Mouse (Mus musculus) forebrain, embryonic 14.5 days (tissue): Measurements from ENCODE around the gene Susd3. TPM values are rescaled to one million over a fixed set of nuclear protein-coding genes. Genes with fewer than 3 reads are reported as not detected.

Experiments
- ATAC-seq: fragments of 200-750 bp; cut with Nextera tagmentation; 2 replicates; pipeline ENCODE4 v1.8.0; 2017; ENCODE audit warnings: mild to moderate bottlenecking, moderate library complexity
- DNase-seq: peaks from one replicate; pipeline ENCODE4 v3.0.0-alpha.2; 2015; ENCODE audit warnings: low spot score
- H3K27ac ChIP-seq: fragments of 300-500 bp; sonication (generic); 2 replicates; pipeline ENCODE4 v1.5.1; 2014; ENCODE audit warnings: low read depth, mild to moderate bottlenecking, control low read depth, low read length, moderate library complexity
- H3K27me3 ChIP-seq: fragments of 300-500 bp; sonication (generic); replicated peaks from 2 replicates; pipeline ENCODE4 v1.6.1; 2014; ENCODE audit warnings: low read length, control low read depth, mixed read lengths; ENCODE audit not compliant: control insufficient read depth, insufficient read depth
- H3K36me3 ChIP-seq: fragments of 300-500 bp; sonication (generic); 2 replicates; pipeline ENCODE4 v1.6.1; 2014; ENCODE audit warnings: low read length, control low read depth; ENCODE audit not compliant: control insufficient read depth, insufficient read depth
- H3K4me1 ChIP-seq: fragments of 300-500 bp; sonication (generic); 2 replicates; pipeline ENCODE4 v1.6.1; 2014; ENCODE audit warnings: antibody characterized with exemption, low read length, control low read depth; ENCODE audit not compliant: control insufficient read depth, insufficient read depth
- H3K4me2 ChIP-seq: fragments of 300-500 bp; sonication (generic); 2 replicates; pipeline ENCODE4 v1.6.1; 2014; ENCODE audit warnings: mild to moderate bottlenecking, control low read depth, low read length
- H3K4me3 ChIP-seq: fragments of 300-500 bp; sonication (generic); 2 replicates; pipeline ENCODE4 v1.5.1; 2014; ENCODE audit warnings: low read depth, low read length, control low read depth
- H3K9ac ChIP-seq: fragments of 300-500 bp; sonication (generic); 2 replicates; pipeline ENCODE4 v1.6.1; 2014; ENCODE audit warnings: mild to moderate bottlenecking, low read length, control low read depth, moderate library complexity
- H3K9me3 ChIP-seq: fragments of 300-500 bp; sonication (generic); replicated peaks from 2 replicates; pipeline ENCODE4 v1.6.1; 2016; ENCODE audit warnings: low read length, control low read depth, mixed read lengths; ENCODE audit not compliant: control insufficient read depth
- WGBS: fragments of 180-500 bp; shearing (Covaris S2); extraction: QIAGEN DNeasy Blood & Tissue Kit; methylation state at CpG from one replicate; pipeline ENCODE4 v1.1.7; 2014; 5-methylcytosine and 5-hydroxymethylcytosine counted together
- polyA plus RNA-seq: library from polyadenylated mRNA; unstranded; fragments of >200 nt; fragmentation: Nextera tagmentation; extraction: Ambion mirVana; gene quantifications from 2 replicates; pipeline ENCODE4 v1.2.1, GENCODE M21; 2014

Susd3 gene
- polyA plus RNA-seq, result 0.82 and 1.4 TPM in 2 replicates

DNA sequence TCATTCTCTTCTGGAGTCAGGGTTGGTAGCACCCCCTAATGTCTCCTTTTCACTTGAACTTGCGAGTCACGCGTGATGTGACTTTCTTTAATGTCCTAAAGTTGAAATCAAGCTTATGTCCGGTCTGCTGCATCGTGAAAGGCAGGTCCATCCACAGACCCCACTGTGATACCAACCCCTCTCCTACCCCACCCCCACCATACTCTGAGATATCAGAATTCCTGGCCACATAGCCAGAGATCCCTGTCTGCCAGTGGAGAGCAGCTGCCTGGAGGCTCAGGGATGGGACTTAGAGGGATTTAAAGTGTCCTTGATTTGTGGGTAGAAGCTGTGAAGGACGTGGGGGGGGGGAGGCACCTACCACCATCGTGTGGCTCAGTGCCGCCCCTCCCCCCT, at the start of gene Susd3:
Gene Susd3, minus strand, starts transcription at position 240 of the 396 bp plus-strand sequence.
- Histone ChIP-seq H3K4me2 (peak within 1 kb of the TSS; percentile 53), H3K27me3 (peaks cover 21% of the 10 kb centered on the region), H3K27ac (no peak within 1 kb of the TSS), H3K9me3 (no peaks in the 10 kb centered on the region), H3K4me3 (peak within 1 kb of the TSS; percentile 30), H3K4me1 (peaks cover 6% of the 10 kb centered on the region; the same call in 1 of the 2 replicates), H3K9ac (peak within 1 kb of the TSS; percentile 41), H3K36me3 (no peaks in the 10 kb centered on the region)
- ATAC-seq, result no peak
- 22% methylated on average over 8 of the region's 8 CpGs for WGBS
- no peak for DNase-seq

DNA sequence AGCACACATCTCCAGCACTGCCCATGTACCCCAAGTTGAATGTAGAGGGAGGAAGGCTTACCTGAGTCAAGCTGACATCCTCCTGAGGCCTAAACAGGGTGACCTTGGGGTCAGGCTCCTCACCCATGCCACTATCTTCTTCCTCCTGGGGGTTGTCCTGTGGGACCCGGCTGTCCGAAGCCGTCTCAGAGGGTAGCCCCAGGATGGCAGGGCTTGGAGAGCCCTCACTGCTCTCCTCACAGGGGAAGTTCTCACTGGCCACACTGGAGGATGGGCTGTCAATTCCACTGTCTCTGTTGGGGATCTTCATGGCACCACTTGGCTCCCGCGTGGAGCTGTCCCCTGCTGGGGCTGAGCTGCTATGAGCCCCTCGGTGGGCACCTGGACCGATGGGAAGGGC, 47.8 kb upstream of the Susd3 start:
- no peaks in the 10 kb centered on the region for H3K9me3 ChIP-seq
- no peak overlapping the region for H3K4me2 ChIP-seq
- no peak overlapping the region for H3K4me3 ChIP-seq
- DNase-seq, result no peak
- 90% methylated on average over 6 of the region's 7 CpGs for WGBS
- no peak for ATAC-seq
- no peaks in the 10 kb centered on the region for H3K27me3 ChIP-seq
- no peak overlapping the region for H3K9ac ChIP-seq
- H3K4me1 ChIP-seq, result no peaks in the 10 kb centered on the region
- H3K27ac ChIP-seq, result no peak overlapping the region
- no peaks in the 10 kb centered on the region for H3K36me3 ChIP-seq

DNA sequence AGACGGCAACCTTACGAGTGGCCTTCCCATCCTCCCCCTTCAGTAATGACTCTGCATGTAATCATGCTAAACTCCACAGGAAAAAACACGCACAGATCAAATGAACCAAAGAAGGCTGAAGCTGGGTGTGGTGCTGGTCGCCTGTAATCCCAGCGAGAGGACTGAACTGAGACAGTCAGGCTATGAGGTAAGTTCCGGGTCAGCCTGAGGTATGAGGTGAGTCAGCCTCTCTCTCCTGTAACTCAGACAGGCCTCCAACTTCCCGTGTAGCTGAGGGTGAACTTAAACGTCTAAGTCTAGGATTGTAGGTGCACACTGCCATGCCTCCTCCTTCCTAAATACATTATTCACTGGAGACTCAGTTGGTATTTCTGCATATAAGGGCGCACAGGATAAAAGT, 45.6 kb upstream of the Susd3 start:
- DNase-seq, result no peak
- Histone ChIP-seq H3K4me3 (no peak overlapping the region), H3K27ac (no peak overlapping the region), H3K27me3 (no peaks in the 10 kb centered on the region), H3K9ac (no peak overlapping the region), H3K4me1 (no peaks in the 10 kb centered on the region), H3K9me3 (no peaks in the 10 kb centered on the region), H3K4me2 (no peak overlapping the region), H3K36me3 (no peaks in the 10 kb centered on the region)
- no peak for ATAC-seq
- whole genome bisulfite sequencing, result 87% methylated on average over 9 of the region's 9 CpGs

DNA sequence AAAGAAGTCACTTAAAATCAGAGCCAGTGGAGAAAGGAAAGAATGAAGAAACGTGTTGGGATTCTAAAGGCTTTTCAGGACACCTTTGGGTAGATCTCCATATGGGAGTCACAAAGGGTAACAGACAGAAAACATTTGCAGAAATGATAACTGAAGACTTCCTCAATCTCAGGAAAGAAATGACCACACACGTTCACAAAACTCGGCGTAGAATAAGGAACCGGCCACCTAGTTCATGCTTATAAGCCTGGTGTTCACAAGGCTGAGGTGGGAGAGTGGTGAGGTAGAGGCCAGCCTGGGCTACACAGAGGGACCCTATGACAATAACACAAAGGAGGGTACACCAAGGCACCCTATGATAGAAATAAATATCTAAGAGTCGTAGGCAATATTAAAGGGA, 43.4 kb upstream of the Susd3 start:
- no peak for DNase-seq
- WGBS, result 94% methylated on average over 6 of the region's 6 CpGs
- ATAC-seq, result no peak
- no peaks in the 10 kb centered on the region for H3K4me1 ChIP-seq
- H3K4me3 ChIP-seq, result no peak overlapping the region
- H3K4me2 ChIP-seq, result no peak overlapping the region
- H3K36me3 ChIP-seq, result no peaks in the 10 kb centered on the region
- no peak overlapping the region for H3K27ac ChIP-seq
- H3K27me3 ChIP-seq, result no peaks in the 10 kb centered on the region
- no peaks in the 10 kb centered on the region for H3K9me3 ChIP-seq
- H3K9ac ChIP-seq, result no peak overlapping the region

DNA sequence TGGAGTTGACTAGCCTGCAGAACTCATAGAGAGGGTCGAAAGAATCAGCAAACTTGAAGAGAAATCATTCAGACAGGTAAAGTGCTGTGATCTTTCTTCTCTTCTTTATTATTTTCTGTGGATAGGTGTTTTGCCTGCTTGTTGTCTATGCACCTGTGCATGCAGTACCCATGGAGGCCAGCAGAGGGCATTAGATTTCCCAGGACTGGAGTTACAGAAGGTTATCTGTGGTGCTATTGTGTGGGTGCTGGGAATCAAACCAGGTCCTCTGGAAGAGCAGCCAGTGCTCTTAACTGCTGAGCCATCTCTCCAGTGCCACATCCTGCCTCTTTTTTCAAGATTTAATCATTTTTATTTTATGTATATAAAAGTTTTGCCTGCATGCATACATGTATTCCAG, 42.9 kb upstream of the Susd3 start:
- Histone ChIP-seq H3K9ac (no peak overlapping the region), H3K4me3 (no peak overlapping the region), H3K27me3 (no peaks in the 10 kb centered on the region), H3K4me2 (no peak overlapping the region), H3K4me1 (no peaks in the 10 kb centered on the region), H3K9me3 (no peaks in the 10 kb centered on the region), H3K27ac (no peak overlapping the region), H3K36me3 (no peaks in the 10 kb centered on the region)
- ATAC-seq (no peak), DNase-seq (no peak)
- WGBS, result 65% methylated on average over 1 of the region's 1 CpGs

DNA sequence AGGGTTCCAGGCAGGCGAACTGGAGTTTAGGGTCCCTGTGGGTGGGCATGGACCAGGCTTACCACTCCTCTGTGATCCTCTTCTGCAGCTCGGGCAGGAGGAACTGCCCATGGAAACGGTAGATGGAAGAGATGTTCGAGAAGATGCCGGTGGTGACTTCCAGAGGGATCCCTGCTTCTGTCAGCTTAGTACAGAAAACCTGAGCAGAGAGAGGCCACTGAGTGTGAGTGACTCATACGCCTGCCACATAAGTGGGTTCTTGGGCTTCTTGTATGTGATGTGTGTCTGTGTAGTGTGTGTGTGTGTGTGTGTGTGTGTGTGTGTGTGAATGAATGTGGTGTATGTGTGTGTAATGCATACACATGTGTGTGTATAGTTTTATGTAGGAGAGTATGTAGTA, 38.7 kb upstream of the Susd3 start:
- DNase-seq (no peak), ATAC-seq (no peak)
- WGBS, result 87% methylated on average over 6 of the region's 6 CpGs
- Histone ChIP-seq H3K4me2 (no peak overlapping the region), H3K36me3 (peaks cover 11% of the 10 kb centered on the region; the same call in 1 of the 2 replicates), H3K4me3 (no peak overlapping the region), H3K27me3 (no peaks in the 10 kb centered on the region), H3K9me3 (no peaks in the 10 kb centered on the region), H3K9ac (no peak overlapping the region), H3K4me1 (no peaks in the 10 kb centered on the region), H3K27ac (no peak overlapping the region)

DNA sequence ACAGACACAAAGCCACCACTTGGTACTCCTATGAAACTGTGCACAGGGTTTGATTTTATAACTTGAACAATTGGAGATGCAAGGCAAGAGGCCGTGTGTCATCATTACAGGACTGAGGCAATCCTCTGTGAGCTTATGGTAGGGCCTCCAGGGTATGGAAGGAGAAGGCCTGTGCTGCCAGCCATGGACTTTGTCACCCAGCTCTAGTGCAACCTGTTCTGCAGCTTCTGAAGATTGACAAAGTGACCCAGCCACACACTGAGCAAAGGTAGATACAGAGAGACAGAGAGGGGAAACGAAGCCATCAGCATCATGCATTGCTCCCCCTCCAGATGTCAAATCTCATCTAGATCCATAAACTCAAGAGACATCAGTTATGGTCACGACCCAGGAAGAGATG, 38.2 kb upstream of the Susd3 start:
- Histone ChIP-seq H3K27me3 (no peaks in the 10 kb centered on the region), H3K27ac (no peak overlapping the region), H3K4me1 (no peaks in the 10 kb centered on the region), H3K36me3 (peaks cover 11% of the 10 kb centered on the region; the same call in 1 of the 2 replicates), H3K9ac (no peak overlapping the region), H3K4me2 (no peak overlapping the region), H3K9me3 (no peaks in the 10 kb centered on the region), H3K4me3 (no peak overlapping the region)
- WGBS, result 82% methylated on average over 3 of the region's 3 CpGs
- DNase-seq (no peak), ATAC-seq (no peak)

DNA sequence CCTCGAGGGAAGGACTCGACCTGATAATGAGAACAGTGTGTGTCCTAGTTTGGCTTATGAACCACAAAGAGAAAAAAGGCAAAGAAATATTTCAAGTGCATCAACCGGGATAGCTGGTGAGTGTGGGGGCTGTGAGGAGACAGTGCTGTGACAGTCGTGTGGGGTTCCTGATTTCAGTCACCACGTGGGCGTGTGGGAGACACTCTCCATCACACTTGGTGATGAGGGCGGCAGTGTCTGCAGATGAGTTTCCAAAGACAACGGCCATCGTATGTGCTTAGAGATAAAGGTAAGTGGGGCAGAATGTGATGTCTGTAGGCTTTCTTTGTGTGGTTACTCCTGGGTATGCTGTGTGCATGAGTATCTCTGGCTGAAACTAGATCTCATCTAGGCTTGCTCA, 35.2 kb upstream of the Susd3 start:
- DNase-seq (no peak), ATAC-seq (no peak)
- Histone ChIP-seq H3K36me3 (peaks cover 22% of the 10 kb centered on the region), H3K27ac (no peak overlapping the region), H3K27me3 (no peaks in the 10 kb centered on the region), H3K9me3 (no peaks in the 10 kb centered on the region), H3K4me3 (no peak overlapping the region), H3K4me2 (no peak overlapping the region), H3K4me1 (no peaks in the 10 kb centered on the region), H3K9ac (no peak overlapping the region)
- WGBS, result 88% methylated on average over 9 of the region's 9 CpGs

DNA sequence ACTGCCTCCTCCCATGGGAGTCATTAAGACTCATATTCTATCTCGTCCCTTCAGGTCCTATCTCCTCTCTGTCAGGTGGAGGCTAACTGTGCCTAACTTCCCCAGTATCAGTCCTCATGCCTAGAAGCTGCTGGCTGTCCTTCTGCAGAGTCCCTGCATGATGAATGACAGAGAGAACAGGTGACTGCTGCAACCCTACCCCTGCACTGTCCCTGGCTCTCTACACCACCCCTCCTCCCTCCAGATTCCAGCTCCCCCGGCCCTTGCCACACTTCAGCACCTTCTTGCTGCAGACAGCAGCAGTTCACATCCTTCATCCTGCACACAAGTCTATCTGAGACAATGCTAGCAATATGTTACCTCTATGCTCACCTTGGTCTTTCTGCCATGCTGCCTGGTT, 33.7 kb upstream of the Susd3 start:
- H3K27me3 ChIP-seq, result no peaks in the 10 kb centered on the region
- ATAC-seq (no peak), DNase-seq (no peak)
- no peaks in the 10 kb centered on the region for H3K9me3 ChIP-seq
- H3K27ac ChIP-seq, result no peak overlapping the region
- no peak overlapping the region for H3K4me2 ChIP-seq
- H3K36me3 ChIP-seq, result peaks cover 29% of the 10 kb centered on the region
- H3K4me3 ChIP-seq, result no peak overlapping the region
- no peak overlapping the region for H3K9ac ChIP-seq
- H3K4me1 ChIP-seq, result no peaks in the 10 kb centered on the region
- WGBS, result 77% methylated on average over 2 of the region's 2 CpGs
